In genomic region chr1:192457526-192458206, GRCm38 (mm10) we compare ENCODE assay signal across 10 mouse cellular contexts.
DNase-seq lines count a peak whose midpoint lies in the region; ATAC-seq and TF ChIP-seq lines count a peak whose summit lies in the region.
"Had no signal": no experiment of that assay in that cellular context is flagged by ENCODE, and none has a peak within 500 bp of the region (broad histone marks: within the 10 kb centered on the region; RNA-seq: fewer than 3 reads in every experiment).

No protein-coding gene starts in this region.

- no peaks in the 10 kb centered on the region for H3K9me3 ChIP-seq in forebrain, embryonic 14.5 days (replicated peaks; ENCODE audit: control insufficient read depth, low read length)
- H3K9me3 ChIP-seq in forebrain, postnatal 0 days (ENCODE audit: low read length), result no peaks in the 10 kb centered on the region
- no peaks in the 10 kb centered on the region for H3K9me3 ChIP-seq in midbrain, embryonic 11.5 days (ENCODE audit: control insufficient read depth, low read length)
- H3K9me3 ChIP-seq in midbrain, embryonic 15.5 days, result no peaks in the 10 kb centered on the region
- H3K9me3 ChIP-seq in limb, embryonic 14.5 days (ENCODE audit: control insufficient read depth, low read length), result no peaks in the 10 kb centered on the region
- H3K9me3 ChIP-seq: embryonic facial prominence, embryonic 15.5 days; liver, embryonic 13.5 days had no signal

- TF ChIP-seq POLR2A in limb, embryonic 14.5 days (IDR thresholded peaks at IDR 0.05; ENCODE audit: borderline replicate concordance, extremely low read depth, insufficient read depth, insufficient read length), result no peak

- H3K4me1 ChIP-seq in forebrain, embryonic 14.5 days (ENCODE audit: control insufficient read depth, insufficient read depth, low read length), result no peaks in the 10 kb centered on the region
- H3K4me1 ChIP-seq in forebrain, postnatal 0 days (ENCODE audit: insufficient read depth), result no peaks in the 10 kb centered on the region
- H3K4me1 ChIP-seq in midbrain, embryonic 11.5 days (ENCODE audit: control insufficient read depth, insufficient read depth, low read length), result no peaks in the 10 kb centered on the region
- no peaks in the 10 kb centered on the region for H3K4me1 ChIP-seq in midbrain, embryonic 15.5 days
- no peaks in the 10 kb centered on the region for H3K4me1 ChIP-seq in limb, embryonic 14.5 days (ENCODE audit: control insufficient read depth, insufficient read depth, low read length)
- H3K4me1 ChIP-seq: embryonic facial prominence, embryonic 15.5 days; liver, embryonic 13.5 days had no signal

- no peak overlapping the region for H3K27ac ChIP-seq in forebrain, embryonic 14.5 days (ENCODE audit: low read depth, low read length)
- no peak overlapping the region for H3K27ac ChIP-seq in forebrain, postnatal 0 days (ENCODE audit: low read depth, low read length)
- no peak overlapping the region for H3K27ac ChIP-seq in midbrain, embryonic 11.5 days (ENCODE audit: low read depth, low read length)
- no peak overlapping the region for H3K27ac ChIP-seq in midbrain, embryonic 15.5 days
- H3K27ac ChIP-seq in limb, embryonic 14.5 days (replicated peaks; ENCODE audit: low read depth, low read length), result no peak overlapping the region
- H3K27ac ChIP-seq: embryonic facial prominence, embryonic 15.5 days; liver, embryonic 13.5 days had no signal

- no peaks in the 10 kb centered on the region for H3K36me3 ChIP-seq in forebrain, embryonic 14.5 days (ENCODE audit: control insufficient read depth, insufficient read depth, low read length)
- H3K36me3 ChIP-seq in forebrain, postnatal 0 days (ENCODE audit: insufficient read depth), result no peaks in the 10 kb centered on the region
- no peaks in the 10 kb centered on the region for H3K36me3 ChIP-seq in midbrain, embryonic 11.5 days (ENCODE audit: control insufficient read depth, insufficient read depth, low read length)
- no peaks in the 10 kb centered on the region for H3K36me3 ChIP-seq in midbrain, embryonic 15.5 days (replicated peaks)
- H3K36me3 ChIP-seq in limb, embryonic 14.5 days (ENCODE audit: control insufficient read depth, insufficient read depth, low read length), result no peaks in the 10 kb centered on the region
- H3K36me3 ChIP-seq: embryonic facial prominence, embryonic 15.5 days; liver, embryonic 13.5 days had no signal

- ATAC-seq in forebrain, embryonic 14.5 days, result no peak
- ATAC-seq in forebrain, postnatal 0 days, result no peak
- ATAC-seq in midbrain, embryonic 11.5 days (ENCODE audit: low FRiP score), result no peak
- no peak for ATAC-seq in midbrain, embryonic 15.5 days (replicated peaks)
- no peak for ATAC-seq in limb, embryonic 14.5 days (ENCODE audit: low FRiP score, low read depth)

- 84% methylated on average over 6 of the region's 6 CpGs for WGBS in forebrain, embryonic 14.5 days
- WGBS in forebrain, postnatal 0 days, result 82% methylated on average over 6 of the region's 6 CpGs
- 86% methylated on average over 6 of the region's 6 CpGs for WGBS in midbrain, embryonic 11.5 days
- WGBS in midbrain, embryonic 15.5 days, result 82% methylated on average over 6 of the region's 6 CpGs
- 85% methylated on average over 6 of the region's 6 CpGs for WGBS in limb, embryonic 14.5 days

- DNase-seq in forebrain, embryonic 14.5 days (ENCODE audit: low spot score), result peak; percentile 23
- DNase-seq in forebrain, postnatal 0 days, result no peak
- DNase-seq in midbrain, embryonic 11.5 days (ENCODE audit: low spot score, missing footprints), result peak; percentile 89
- DNase-seq in cerebellum, postnatal 36 days, result peak; percentile 42 to 45
- peak; percentile 78 for DNase-seq in limb, embryonic 14.5 days (ENCODE audit: low spot score)
- DNase-seq in spleen, adult 18-20 months, result no peak
- no peak for DNase-seq in right cerebral cortex, postnatal 36 days (ENCODE audit: low spot score in 2 of 2)
- DNase-seq: liver, embryonic 13.5 days had no signal

- no peak overlapping the region for H3K9ac ChIP-seq in forebrain, embryonic 14.5 days (ENCODE audit: low read length)
- H3K9ac ChIP-seq in forebrain, postnatal 0 days, result no peak overlapping the region
- no peak overlapping the region for H3K9ac ChIP-seq in midbrain, embryonic 11.5 days (ENCODE audit: low read length)
- H3K9ac ChIP-seq in midbrain, embryonic 15.5 days, result no peak overlapping the region
- H3K9ac ChIP-seq in limb, embryonic 14.5 days (ENCODE audit: low read depth, low read length, severe bottlenecking), result no peak overlapping the region
- H3K9ac ChIP-seq: embryonic facial prominence, embryonic 15.5 days; liver, embryonic 13.5 days had no signal

- no peak for TF ChIP-seq CTCF in forebrain, postnatal 0 days (IDR thresholded peaks at IDR 0.05; ENCODE audit: low read depth)

- no peaks in the 10 kb centered on the region for H3K27me3 ChIP-seq in forebrain, embryonic 14.5 days (replicated peaks; ENCODE audit: control insufficient read depth, insufficient read depth, low read length)
- no peaks in the 10 kb centered on the region for H3K27me3 ChIP-seq in forebrain, postnatal 0 days (ENCODE audit: insufficient read depth, low read length)
- no peaks in the 10 kb centered on the region for H3K27me3 ChIP-seq in midbrain, embryonic 11.5 days (ENCODE audit: control insufficient read depth, insufficient read depth, low read length)
- no peaks in the 10 kb centered on the region for H3K27me3 ChIP-seq in midbrain, embryonic 15.5 days (replicated peaks)
- H3K27me3 ChIP-seq in limb, embryonic 14.5 days (ENCODE audit: control insufficient read depth, insufficient read depth, low read length), result no peaks in the 10 kb centered on the region
- H3K27me3 ChIP-seq: embryonic facial prominence, embryonic 15.5 days; liver, embryonic 13.5 days had no signal

- H3K4me2 ChIP-seq in forebrain, embryonic 14.5 days (ENCODE audit: low read length), result no peak overlapping the region
- H3K4me2 ChIP-seq in forebrain, postnatal 0 days (ENCODE audit: low read depth), result no peak overlapping the region
- no peak overlapping the region for H3K4me2 ChIP-seq in midbrain, embryonic 11.5 days
- H3K4me2 ChIP-seq in midbrain, embryonic 15.5 days, result no peak overlapping the region
- H3K4me2 ChIP-seq in limb, embryonic 14.5 days (replicated peaks; ENCODE audit: low read depth, low read length, severe bottlenecking), result no peak overlapping the region
- H3K4me2 ChIP-seq: embryonic facial prominence, embryonic 15.5 days; liver, embryonic 13.5 days had no signal

- no peak overlapping the region for H3K4me3 ChIP-seq in forebrain, embryonic 14.5 days (ENCODE audit: low read depth, low read length)
- no peak overlapping the region for H3K4me3 ChIP-seq in forebrain, postnatal 0 days (ENCODE audit: low read depth, low read length)
- no peak overlapping the region for H3K4me3 ChIP-seq in midbrain, embryonic 11.5 days (ENCODE audit: low read depth, low read length)
- no peak overlapping the region for H3K4me3 ChIP-seq in midbrain, embryonic 15.5 days
- H3K4me3 ChIP-seq in limb, embryonic 14.5 days (replicated peaks; ENCODE audit: low read length), result no peak overlapping the region
- H3K4me3 ChIP-seq: embryonic facial prominence, embryonic 15.5 days; liver, embryonic 13.5 days had no signal

Comparison
In these comparisons a context has a peak if more than half of its experiments do, and no peak if none do; other contexts are left out.
1. DNase-seq: peak in forebrain, embryonic 14.5 days (single experiment), midbrain, embryonic 11.5 days (single experiment), cerebellum, postnatal 36 days (2 of 2) and limb, embryonic 14.5 days (single experiment); none in forebrain, postnatal 0 days (single experiment), spleen, adult 18-20 months (0 of 2) and right cerebral cortex, postnatal 36 days (0 of 2).